Mouse (Mus musculus) midbrain, embryonic 15.5 days (tissue): ENCODE measurements around the gene Pde10a. TPM values are rescaled to one million over a fixed set of nuclear protein-coding genes. Genes with fewer than 3 reads are reported as not detected.

Experiments used
- ATAC-seq: fragments of 200-750 bp; cut with Nextera tagmentation; replicated peaks from 2 replicates; pipeline ENCODE4 v1.8.0; 2017; ENCODE audit warnings: moderate TSS enrichment
- H3K27ac ChIP-seq: fragments of 300-500 bp; sonication (generic); 2 replicates; pipeline ENCODE4 v1.5.1; 2015; ENCODE audit warnings: mild to moderate bottlenecking, inconsistent platforms
- H3K27me3 ChIP-seq: fragments of 300-500 bp; sonication (generic); replicated peaks from 2 replicates; pipeline ENCODE4 v1.6.1; 2015; ENCODE audit warnings: inconsistent platforms
- H3K36me3 ChIP-seq: fragments of 300-500 bp; sonication (generic); replicated peaks from 2 replicates; pipeline ENCODE4 v1.6.1; 2015; ENCODE audit warnings: inconsistent platforms
- H3K4me1 ChIP-seq: fragments of 300-500 bp; sonication (generic); 2 replicates; pipeline ENCODE4 v1.6.1; 2015; ENCODE audit warnings: inconsistent platforms
- H3K4me2 ChIP-seq: fragments of 300-500 bp; sonication (generic); 2 replicates; pipeline ENCODE4 v1.6.1; 2015; ENCODE audit warnings: inconsistent platforms, mild to moderate bottlenecking, moderate library complexity
- H3K4me3 ChIP-seq: fragments of 300-500 bp; sonication (generic); 2 replicates; pipeline ENCODE4 v1.5.1; 2015; ENCODE audit warnings: mild to moderate bottlenecking, inconsistent platforms
- H3K9ac ChIP-seq: fragments of 300-500 bp; sonication (generic); 2 replicates; pipeline ENCODE4 v1.6.1; 2015; ENCODE audit warnings: mild to moderate bottlenecking, inconsistent platforms
- H3K9me3 ChIP-seq: fragments of 300-500 bp; sonication (generic); 2 replicates; pipeline ENCODE4 v1.6.1; 2016; ENCODE audit warnings: inconsistent platforms
- WGBS: fragments of 180-500 bp; shearing (Covaris S2); methylation state at CpG from one replicate; pipeline ENCODE4 v1.1.7; 2015; ENCODE audit warnings: mixed read lengths; 5-methylcytosine and 5-hydroxymethylcytosine counted together
- polyA plus RNA-seq: library from polyadenylated mRNA; unstranded; fragments of >200 nt; fragmentation: Nextera tagmentation; extraction: Ambion mirVana; gene quantifications from 2 replicates; pipeline ENCODE4 v1.2.1, GENCODE M21; 2015

Pde10a gene
- polyA plus RNA-seq, 1 experiment from 2014 or later: 17.3 TPM

DNA sequence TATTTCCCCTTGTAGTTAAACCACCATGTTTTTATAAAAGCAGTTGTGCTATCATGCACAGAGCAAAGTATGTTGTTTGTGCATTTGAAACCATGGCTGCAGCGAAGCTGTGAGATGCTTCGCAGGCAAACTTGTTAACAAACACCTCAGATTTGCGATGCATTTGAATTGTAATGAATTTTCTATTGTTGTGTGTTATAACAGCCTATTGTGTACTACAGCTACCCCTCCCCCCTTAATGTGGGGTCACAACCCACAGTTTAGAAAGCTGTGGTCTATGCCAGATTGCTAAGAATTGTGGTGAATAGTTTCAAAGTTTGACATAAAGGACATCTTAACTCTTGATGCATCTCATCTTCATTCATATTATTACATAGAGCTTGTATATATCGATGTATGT is 435.2 kb downstream of the Pde10a start:
- no peak overlapping the region for H3K9ac ChIP-seq
- no peaks in the 10 kb centered on the region for H3K27me3 ChIP-seq
- no peak overlapping the region for H3K4me3 ChIP-seq
- no peaks in the 10 kb centered on the region for H3K36me3 ChIP-seq
- no peak overlapping the region for H3K4me2 ChIP-seq
- H3K9me3 ChIP-seq: no peaks in the 10 kb centered on the region
- ATAC-seq: no peak
- 77% methylated on average over 4 of the region's 4 CpGs for WGBS
- no peak overlapping the region for H3K27ac ChIP-seq
- peaks cover 5% of the 10 kb centered on the region; the same call in 1 of the 2 replicates for H3K4me1 ChIP-seq

DNA sequence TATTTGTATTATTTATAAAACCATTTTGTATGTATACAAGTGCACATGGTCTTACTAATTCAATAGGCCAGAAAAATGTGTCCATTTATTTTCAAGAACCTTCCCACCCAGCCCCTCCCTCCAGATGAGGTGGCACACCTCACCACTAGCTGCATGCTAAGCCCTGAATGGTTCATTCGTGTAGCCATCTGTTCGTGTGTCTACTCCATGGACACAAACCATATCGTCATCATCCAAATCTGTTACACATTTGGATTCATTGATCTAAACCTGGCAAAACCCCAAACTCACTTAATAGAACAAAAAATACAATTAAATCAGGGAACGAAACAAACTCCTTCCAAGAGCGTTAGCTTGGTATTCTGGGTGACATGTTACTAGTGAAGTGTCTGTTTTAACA is 435.9 kb downstream of the Pde10a start:
- no peak overlapping the region for H3K27ac ChIP-seq
- no peak overlapping the region for H3K9ac ChIP-seq
- H3K9me3 ChIP-seq: no peaks in the 10 kb centered on the region
- H3K4me1 ChIP-seq: peaks cover 5% of the 10 kb centered on the region; the same call in 1 of the 2 replicates
- WGBS: 57% methylated on average over 5 of the region's 5 CpGs
- no peaks in the 10 kb centered on the region for H3K27me3 ChIP-seq
- no peak for ATAC-seq
- H3K4me3 ChIP-seq: no peak overlapping the region
- no peaks in the 10 kb centered on the region for H3K36me3 ChIP-seq
- no peak overlapping the region for H3K4me2 ChIP-seq

DNA sequence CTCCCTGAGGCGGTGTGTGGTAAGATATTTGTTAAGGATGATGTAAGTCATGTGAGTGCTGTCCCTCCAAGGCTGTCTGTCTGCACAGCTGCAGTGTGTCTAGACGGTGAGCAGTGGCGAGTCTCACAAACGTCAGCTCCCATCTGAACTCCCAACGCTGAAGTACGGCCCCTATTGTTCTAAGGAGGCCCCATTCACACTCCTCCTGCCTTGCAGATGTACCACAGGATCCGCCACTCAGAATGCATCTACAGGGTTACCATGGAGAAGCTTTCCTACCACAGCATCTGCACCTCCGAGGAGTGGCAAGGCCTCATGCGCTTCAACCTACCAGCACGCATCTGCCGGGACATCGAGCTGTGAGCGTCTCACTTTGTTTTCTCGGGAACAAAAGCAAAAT is 436.5 kb downstream of the Pde10a start:
- Histone ChIP-seq H3K9me3 (no peaks in the 10 kb centered on the region), H3K27ac (no peak overlapping the region), H3K36me3 (peaks cover 3% of the 10 kb centered on the region; the same call in 1 of the 2 replicates), H3K4me1 (peaks cover 5% of the 10 kb centered on the region; the same call in 1 of the 2 replicates), H3K27me3 (no peaks in the 10 kb centered on the region), H3K9ac (no peak overlapping the region), H3K4me3 (no peak overlapping the region), H3K4me2 (no peak overlapping the region)
- 0 out of 2 replicates have a peak, but pooled peaks have one; percentile 54 for ATAC-seq
- WGBS: 23% methylated on average over 14 of the region's 14 CpGs

GRCm38 (mm10) chr17:8965177-8965576 is 440.0 kb downstream of the Pde10a start:
- 91% methylated on average over 6 of the region's 6 CpGs for WGBS
- H3K9ac ChIP-seq: no peak overlapping the region

DNA sequence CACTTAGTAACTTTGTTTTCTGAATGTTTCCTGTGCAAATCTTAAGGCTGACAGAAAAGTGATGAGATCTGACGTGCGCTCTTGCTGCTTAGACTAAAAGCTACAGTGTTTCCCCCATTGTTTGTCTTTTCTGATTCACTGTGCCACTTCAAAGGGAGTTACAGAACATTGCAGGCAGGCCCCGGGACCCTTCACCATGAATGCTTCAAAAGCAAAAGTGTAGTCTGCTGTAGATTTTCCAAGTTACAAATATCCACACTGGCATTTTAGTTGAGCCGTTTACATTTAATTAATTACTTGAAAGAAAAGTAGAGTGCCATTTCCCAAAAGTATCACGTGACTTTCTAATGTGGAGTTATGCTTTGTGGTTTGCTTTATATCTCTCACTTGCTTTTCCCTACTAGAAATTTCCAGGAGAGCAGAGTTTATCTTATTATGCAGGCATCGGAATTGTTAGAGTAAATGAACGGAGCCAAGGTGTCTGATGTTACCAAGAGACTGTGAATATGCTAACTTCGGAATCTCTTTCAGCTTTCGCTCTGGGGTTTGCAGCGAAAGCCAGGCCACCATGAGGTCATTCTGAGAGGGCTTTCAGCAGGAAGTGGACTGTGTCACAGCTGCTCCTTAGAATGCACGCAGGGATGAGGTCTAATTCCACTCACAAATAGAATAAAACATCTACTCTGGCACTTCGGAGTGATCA is 447.1 kb downstream of the Pde10a start:
- Histone ChIP-seq H3K36me3 (peaks cover 16% of the 10 kb centered on the region), H3K4me1 (peaks cover 19% of the 10 kb centered on the region), H3K9me3 (no peaks in the 10 kb centered on the region), H3K4me2 (no peak overlapping the region), H3K9ac (no peak overlapping the region), H3K27me3 (no peaks in the 10 kb centered on the region), H3K27ac (0 out of 2 replicates have a peak overlapping the region, but pooled peaks have one; percentile 7), H3K4me3 (no peak overlapping the region)
- 14% methylated on average over 12 of the region's 12 CpGs for WGBS
- no peak for ATAC-seq

More at GRCm38 (mm10) chr17:8965177-8965576, 440.0 kb downstream of the Pde10a start:
- no peaks in the 10 kb centered on the region for H3K27me3 ChIP-seq
- H3K4me3 ChIP-seq: no peak overlapping the region
- H3K36me3 ChIP-seq: peaks cover 17% of the 10 kb centered on the region
- peaks cover 5% of the 10 kb centered on the region; the same call in 1 of the 2 replicates for H3K4me1 ChIP-seq
- no peak for ATAC-seq
- H3K9me3 ChIP-seq: no peaks in the 10 kb centered on the region
- no peak overlapping the region for H3K27ac ChIP-seq
- H3K4me2 ChIP-seq: no peak overlapping the region

DNA sequence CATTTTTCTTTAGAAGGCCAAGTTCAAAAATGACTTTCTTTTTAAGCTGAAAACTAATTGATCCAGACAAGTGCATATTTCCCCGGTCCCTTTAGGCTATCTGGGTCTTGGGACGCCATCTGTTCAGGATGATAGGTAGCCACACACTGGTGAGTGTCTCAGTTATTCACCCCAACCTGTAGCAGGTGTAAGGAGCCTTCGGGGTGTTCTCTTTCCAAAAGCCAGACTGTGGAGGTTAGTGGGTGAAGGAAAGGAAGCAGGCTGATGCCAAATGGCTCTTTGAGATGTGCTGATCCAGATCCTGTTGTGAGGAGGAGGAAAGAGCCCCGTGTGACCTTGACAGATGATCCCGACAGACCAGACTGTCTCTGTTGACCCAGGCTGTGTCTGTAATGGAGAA is 448.2 kb downstream of the Pde10a start:
- Histone ChIP-seq H3K9me3 (no peaks in the 10 kb centered on the region), H3K9ac (no peak overlapping the region), H3K4me1 (peaks cover 19% of the 10 kb centered on the region), H3K4me2 (no peak overlapping the region), H3K36me3 (peaks cover 16% of the 10 kb centered on the region), H3K4me3 (no peak overlapping the region), H3K27ac (no peak overlapping the region), H3K27me3 (no peaks in the 10 kb centered on the region)
- 67% methylated on average over 5 of the region's 5 CpGs for WGBS
- ATAC-seq: no peak

DNA sequence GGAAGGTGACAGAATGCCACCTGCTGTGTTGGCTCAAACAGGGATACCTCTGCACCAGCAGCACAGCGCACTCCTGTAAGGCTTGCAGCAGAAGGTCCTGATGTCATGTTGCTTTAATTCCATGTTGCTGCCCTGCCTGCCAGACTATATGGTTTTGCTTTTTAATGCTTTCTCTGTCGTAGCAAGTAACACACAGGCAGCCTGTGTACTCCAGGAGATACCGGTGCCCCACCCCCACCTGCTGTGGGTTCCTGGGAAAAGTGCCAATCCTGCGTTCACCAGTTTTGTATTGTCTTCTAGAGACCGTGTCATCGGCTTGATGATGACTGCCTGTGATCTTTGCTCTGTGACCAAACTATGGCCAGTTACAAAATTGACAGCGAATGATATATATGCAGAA is 449.3 kb downstream of the Pde10a start:
- ATAC-seq: no peak
- Histone ChIP-seq H3K4me1 (peaks cover 19% of the 10 kb centered on the region), H3K4me3 (no peak overlapping the region), H3K27ac (no peak overlapping the region), H3K4me2 (no peak overlapping the region), H3K9me3 (no peaks in the 10 kb centered on the region), H3K36me3 (peaks cover 18% of the 10 kb centered on the region), H3K27me3 (no peaks in the 10 kb centered on the region), H3K9ac (no peak overlapping the region)
- WGBS: 40% methylated on average over 7 of the region's 7 CpGs

DNA sequence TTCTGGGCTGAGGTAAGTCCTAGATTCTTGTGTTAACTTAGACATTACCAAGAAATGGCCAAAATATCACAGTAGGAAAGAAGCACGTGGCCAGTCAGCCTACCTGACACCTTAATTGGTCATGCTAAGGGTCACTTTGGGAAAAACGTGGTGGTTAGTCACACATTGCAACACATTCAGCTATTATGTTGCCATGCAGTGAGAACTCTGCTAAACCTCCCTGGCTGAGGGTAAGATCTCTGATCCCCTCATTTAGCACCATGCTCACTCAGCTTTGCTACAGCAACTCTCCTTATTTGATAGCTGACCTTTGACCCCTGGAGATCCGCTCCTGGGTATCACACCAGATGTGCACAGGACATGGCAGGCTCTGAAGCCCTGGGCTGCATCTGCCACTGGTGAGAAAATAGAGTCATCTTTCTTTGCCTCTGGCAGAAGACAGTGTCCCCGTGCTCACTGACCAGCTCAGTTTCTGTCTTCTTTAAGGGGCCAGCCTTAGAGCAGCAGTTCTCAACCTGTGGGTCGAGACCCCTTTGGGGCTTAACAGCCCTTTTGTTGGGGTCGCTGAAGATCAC is 449.7 kb downstream of the Pde10a start:
- no peak for ATAC-seq
- no peaks in the 10 kb centered on the region for H3K27me3 ChIP-seq
- no peak overlapping the region for H3K4me3 ChIP-seq
- H3K4me1 ChIP-seq: peaks cover 19% of the 10 kb centered on the region
- 30% methylated on average over 6 of the region's 6 CpGs for WGBS
- H3K36me3 ChIP-seq: peaks cover 18% of the 10 kb centered on the region
- no peaks in the 10 kb centered on the region for H3K9me3 ChIP-seq
- no peak overlapping the region for H3K27ac ChIP-seq
- H3K4me2 ChIP-seq: no peak overlapping the region
- H3K9ac ChIP-seq: no peak overlapping the region

DNA sequence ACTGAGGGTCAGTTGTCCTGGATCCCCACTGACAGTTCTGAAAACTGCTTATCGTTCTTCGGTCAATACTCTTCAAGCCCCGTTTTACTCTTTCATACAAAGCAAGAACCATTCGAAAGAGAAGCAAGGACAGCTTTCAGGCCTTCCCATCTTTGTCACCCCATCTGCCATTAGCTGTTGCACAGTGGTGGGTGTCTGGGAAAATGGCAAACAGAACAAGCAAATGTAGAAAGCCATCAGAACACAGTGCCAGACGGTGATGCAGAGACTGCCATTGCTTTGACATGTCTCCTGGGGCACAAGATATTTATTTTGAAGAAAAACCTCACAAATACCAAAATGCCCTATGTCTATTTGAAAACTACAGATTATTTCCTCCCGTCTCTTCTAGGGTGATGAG is 451.6 kb downstream of the Pde10a start:
- no peak overlapping the region for H3K4me3 ChIP-seq
- ATAC-seq: no peak
- H3K4me1 ChIP-seq: peaks cover 15% of the 10 kb centered on the region
- 90% methylated on average over 6 of the region's 6 CpGs for WGBS
- H3K9me3 ChIP-seq: no peaks in the 10 kb centered on the region
- H3K27me3 ChIP-seq: no peaks in the 10 kb centered on the region
- H3K4me2 ChIP-seq: no peak overlapping the region
- H3K36me3 ChIP-seq: peaks cover 18% of the 10 kb centered on the region
- H3K27ac ChIP-seq: no peak overlapping the region
- H3K9ac ChIP-seq: no peak overlapping the region

GRCm38 (mm10) chr17:8977271-8977670 is 452.1 kb downstream of the Pde10a start:
- Histone ChIP-seq H3K27me3 (no peaks in the 10 kb centered on the region), H3K4me1 (peaks cover 9% of the 10 kb centered on the region), H3K4me3 (no peak overlapping the region), H3K36me3 (peaks cover 23% of the 10 kb centered on the region), H3K27ac (no peak overlapping the region), H3K9ac (no peak overlapping the region), H3K9me3 (no peaks in the 10 kb centered on the region), H3K4me2 (no peak overlapping the region)
- 75% methylated on average over 2 of the region's 2 CpGs for WGBS
- ATAC-seq: no peak

GRCm38 (mm10) chr17:8983576-8983975 is 458.4 kb downstream of the Pde10a start:
- Histone ChIP-seq H3K4me3 (no peak overlapping the region), H3K27ac (no peak overlapping the region), H3K4me2 (no peak overlapping the region), H3K4me1 (peaks cover 5% of the 10 kb centered on the region), H3K9me3 (no peaks in the 10 kb centered on the region), H3K36me3 (peaks cover 19% of the 10 kb centered on the region), H3K9ac (no peak overlapping the region), H3K27me3 (no peaks in the 10 kb centered on the region)
- 89% methylated on average over 2 of the region's 2 CpGs for WGBS
- ATAC-seq: no peak

- Histone ChIP-seq H3K4me2 (no peak overlapping the region), H3K4me3 (no peak overlapping the region), H3K4me1 (peaks cover 14% of the 10 kb centered on the region), H3K27me3 (no peaks in the 10 kb centered on the region), H3K9me3 (no peaks in the 10 kb centered on the region), H3K36me3 (peaks cover 8% of the 10 kb centered on the region; the same call in 1 of the 2 replicates), H3K27ac (no peak overlapping the region), H3K9ac (no peak overlapping the region)
- no peak for ATAC-seq
- 54% methylated on average over 5 of the region's 5 CpGs for WGBS
Measured at GRCm38 (mm10) chr17:8985714-8986113, 460.5 kb downstream of the Pde10a start.

GRCm38 (mm10) chr17:8986551-8986950 is 461.4 kb downstream of the Pde10a start:
- no peak for ATAC-seq
- no peak overlapping the region for H3K9ac ChIP-seq
- WGBS: 83% methylated on average over 2 of the region's 2 CpGs
- H3K4me2 ChIP-seq: no peak overlapping the region
- H3K4me3 ChIP-seq: no peak overlapping the region
- H3K27ac ChIP-seq: no peak overlapping the region
- H3K27me3 ChIP-seq: no peaks in the 10 kb centered on the region
- peaks cover 6% of the 10 kb centered on the region; the same call in 1 of the 2 replicates for H3K36me3 ChIP-seq
- H3K9me3 ChIP-seq: no peaks in the 10 kb centered on the region
- peaks cover 14% of the 10 kb centered on the region for H3K4me1 ChIP-seq
